Mouse (Mus musculus) ES-E14 (cell line): Measurements from ENCODE around the gene Jup.

Experiments
- CHD2 ChIP-seq: IDR thresholded peaks from 2 replicates; pipeline ENCODE4 v1.6.1; 2014; ENCODE audit warnings: mild to moderate bottlenecking, low read depth, low read length, inconsistent platforms
- HCFC1 ChIP-seq: IDR thresholded peaks from 2 replicates; pipeline ENCODE4 v1.6.1; 2012; ENCODE audit warnings: low read length, inconsistent platforms, borderline replicate concordance; ENCODE audit not compliant: insufficient read depth
- MAFK ChIP-seq: IDR thresholded peaks from 2 replicates; pipeline ENCODE4 v1.6.1; 2014; ENCODE audit warnings: mild to moderate bottlenecking, low read depth, low read length, inconsistent platforms; ENCODE audit not compliant: insufficient read depth
- ZC3H11A ChIP-seq: IDR thresholded peaks from 2 replicates; pipeline ENCODE4 v1.6.1; 2012; ENCODE audit warnings: low read depth, mild to moderate bottlenecking, inconsistent platforms, low read length, borderline replicate concordance
- ZNF384 ChIP-seq: IDR thresholded peaks from 2 replicates; pipeline ENCODE4 v1.6.1; 2012; ENCODE audit warnings: low read depth, low read length, inconsistent platforms

DNA sequence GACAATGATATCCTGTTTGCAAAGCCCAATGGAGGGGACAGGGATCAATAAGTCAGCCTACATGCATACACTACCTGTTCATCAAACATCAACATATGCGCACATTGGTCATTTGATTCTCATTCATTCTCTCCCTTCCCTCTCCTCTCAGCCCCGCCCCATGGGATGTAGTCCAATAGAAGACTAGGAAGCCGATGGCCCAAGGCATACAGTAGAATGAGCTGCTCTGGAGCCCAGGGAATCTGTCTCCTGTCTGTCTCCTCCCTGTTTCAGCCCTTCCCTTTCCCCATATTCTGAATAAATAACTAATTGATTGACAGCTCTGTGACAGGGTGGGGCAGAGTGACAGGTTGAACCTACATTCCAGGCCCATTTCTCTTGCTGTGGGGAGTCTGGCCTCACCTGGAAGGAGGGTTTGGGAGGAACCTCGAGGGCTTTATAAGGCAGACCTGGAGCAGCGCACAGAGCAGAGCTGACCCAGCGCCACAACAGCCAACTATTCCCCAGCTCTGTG is 63.6 kb downstream of the Jup start, which contains the start of gene Gast:
- TF ChIP-seq MAFK (no peak), CHD2 (no peak), HCFC1 (no peak), ZC3H11A (no peak), ZNF384 (no peak)
